Mouse (Mus musculus): Measurements from ENCODE around the gene Rbfox1. TPM values are rescaled to one million over a fixed set of nuclear protein-coding genes. Genes with fewer than 3 reads are reported as not detected.

Gene Rbfox1
- 71.6 and 93.4 TPM in 2 replicates for polyA plus RNA-seq (2012; rRNA removed)

GRCm38 (mm10) chr16:5884746-5885689, at the start of gene Rbfox1:
Gene Rbfox1 (plus strand): TSS chr16:5885355.

